Mouse (Mus musculus) NIH3T3 (cell line): ENCODE measurements around the gene Cxcl14.
A peak's percentile ranks its signal among the peaks of the same experiment; 100 is the strongest.

ENCODE experiments used
- DNase-seq: peaks from one replicate; pipeline ENCODE4 v3.0.0-alpha.2; 2012; ENCODE audit warnings: low read depth

Cxcl14 gene

DNA sequence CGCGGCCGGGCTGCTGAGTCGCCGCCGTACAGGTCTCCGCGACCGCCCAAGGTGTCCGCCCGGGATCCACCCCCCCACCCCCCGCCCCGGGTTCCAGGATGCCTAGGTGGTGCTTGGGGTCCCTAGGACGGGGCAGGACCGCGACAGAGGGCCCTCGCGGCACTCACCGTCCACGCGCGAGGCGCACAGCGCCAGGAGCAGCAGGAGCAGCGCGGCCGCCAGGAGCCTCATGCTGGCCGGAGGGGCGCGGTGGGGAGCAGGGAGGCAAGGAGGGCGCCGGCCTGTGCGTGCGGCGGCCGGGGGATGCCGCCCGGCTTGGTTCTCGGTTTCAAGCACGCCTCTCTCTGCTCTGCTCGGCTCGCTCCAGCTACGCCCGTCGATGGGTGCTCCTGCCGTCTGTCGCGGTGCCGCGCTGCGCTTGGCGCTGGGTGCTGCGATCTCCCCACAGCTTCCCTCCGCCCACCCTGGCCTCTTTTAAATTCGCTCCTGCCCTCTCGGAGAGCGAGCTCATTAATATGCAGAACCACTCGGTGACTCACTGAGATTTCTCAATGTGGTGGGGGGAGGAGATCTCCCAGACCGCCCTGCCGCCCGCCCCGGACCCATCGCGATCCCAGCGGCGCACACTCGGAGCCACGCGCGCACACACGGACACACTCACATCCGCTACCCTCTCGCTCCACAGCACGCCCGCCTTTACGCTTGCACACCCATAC lies at the start of gene Cxcl14:
Gene Cxcl14, minus strand, starts transcription at position 609 of the 716 bp plus-strand sequence.
- DNase-seq: no peak

GRCm38 (mm10) chr13:56344355-56344754 lies 48.0 kb upstream of the Cxcl14 start:
- no peak for DNase-seq

DNA sequence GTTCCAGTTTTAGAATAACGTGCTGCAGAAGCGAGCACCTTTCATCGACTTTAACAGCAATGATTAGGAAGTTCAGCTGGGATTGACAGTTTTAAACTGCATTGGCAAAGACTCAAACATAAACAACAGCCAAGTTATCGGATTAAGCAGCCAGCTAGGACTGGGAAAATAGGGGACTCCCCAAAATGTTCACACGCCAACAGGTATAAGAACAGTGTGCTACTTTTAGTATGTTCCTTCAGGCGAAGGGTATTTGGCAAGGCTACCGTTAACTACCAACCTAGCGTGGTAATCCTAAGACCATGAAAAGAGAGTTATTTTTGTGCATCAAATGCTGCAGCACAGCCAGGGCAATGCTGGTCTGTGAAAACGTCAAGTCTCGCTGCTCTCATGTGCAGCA lies 46.1 kb upstream of the Cxcl14 start:
- no peak for DNase-seq

DNA sequence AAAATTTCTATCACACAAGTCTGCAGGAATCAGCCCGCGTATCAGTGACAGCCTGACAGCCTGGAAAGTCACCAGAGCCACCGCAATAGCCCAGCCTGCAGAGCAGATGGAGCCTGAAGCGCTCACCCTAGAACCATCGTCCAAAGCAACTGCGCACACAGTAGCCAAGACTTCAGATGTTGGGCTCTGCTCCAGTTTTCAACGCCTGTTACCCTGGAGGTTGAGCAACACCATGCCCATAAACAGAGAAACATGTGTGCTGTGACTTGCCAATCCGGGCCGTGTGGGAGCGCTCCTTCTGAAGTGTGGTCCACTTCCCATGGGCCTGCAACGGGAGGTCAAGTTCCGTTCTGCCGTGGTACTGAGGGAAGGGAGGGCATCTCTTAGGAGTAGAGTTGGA lies 44.2 kb upstream of the Cxcl14 start:
- peak; percentile 5 for DNase-seq

GRCm38 (mm10) chr13:56339816-56340215 lies 43.5 kb upstream of the Cxcl14 start:
- no peak for DNase-seq

DNA sequence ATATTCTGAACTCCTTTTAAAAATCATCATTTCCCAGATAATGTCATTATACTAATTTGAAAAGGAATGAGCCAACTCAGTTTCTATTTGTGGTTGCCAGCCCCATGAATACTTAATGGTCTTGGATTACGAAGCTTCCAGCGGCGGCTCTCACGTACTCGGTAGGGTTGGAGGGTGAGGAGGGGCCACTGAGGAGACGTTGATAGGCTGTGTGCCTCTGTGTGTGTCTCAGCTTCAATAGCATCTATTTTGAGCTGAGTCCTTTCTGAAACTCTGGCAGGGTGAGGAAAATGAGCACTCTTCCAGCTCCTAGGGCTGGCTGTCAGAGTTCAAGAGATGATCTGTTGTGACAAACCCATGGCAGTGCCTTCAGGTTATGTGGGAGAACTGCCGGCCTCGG lies 40.6 kb upstream of the Cxcl14 start:
- DNase-seq: no peak

GRCm38 (mm10) chr13:56334802-56335690 lies 38.7 kb upstream of the Cxcl14 start:
- no peak for DNase-seq

- no peak for DNase-seq
These were observed 37.9 kb upstream of the Cxcl14 start for GRCm38 (mm10) chr13:56334236-56334635.

DNA sequence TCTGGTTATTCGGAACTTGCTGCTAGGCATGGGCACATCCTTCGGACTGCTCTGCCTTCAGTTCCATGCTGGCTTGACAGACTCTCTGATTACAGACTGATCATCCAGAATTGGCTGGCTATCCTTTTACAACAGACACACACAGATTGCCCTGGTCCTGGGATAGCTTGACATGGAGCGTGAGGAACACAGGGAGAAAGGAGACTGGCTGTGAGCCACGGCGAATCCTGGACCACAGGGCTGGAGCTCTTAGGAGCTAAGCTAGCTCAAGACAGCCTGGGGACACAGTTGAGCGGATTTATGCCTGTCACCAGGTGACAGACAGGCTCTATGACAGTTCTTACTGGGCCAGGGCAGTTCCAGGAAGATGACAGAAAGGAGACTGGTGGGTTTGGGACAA lies 36.0 kb upstream of the Cxcl14 start:
- no peak for DNase-seq

- no peak for DNase-seq
These were observed 34.5 kb upstream of the Cxcl14 start for GRCm38 (mm10) chr13:56330603-56331455.

GRCm38 (mm10) chr13:56329769-56330168 lies 33.4 kb upstream of the Cxcl14 start:
- DNase-seq: no peak

DNA sequence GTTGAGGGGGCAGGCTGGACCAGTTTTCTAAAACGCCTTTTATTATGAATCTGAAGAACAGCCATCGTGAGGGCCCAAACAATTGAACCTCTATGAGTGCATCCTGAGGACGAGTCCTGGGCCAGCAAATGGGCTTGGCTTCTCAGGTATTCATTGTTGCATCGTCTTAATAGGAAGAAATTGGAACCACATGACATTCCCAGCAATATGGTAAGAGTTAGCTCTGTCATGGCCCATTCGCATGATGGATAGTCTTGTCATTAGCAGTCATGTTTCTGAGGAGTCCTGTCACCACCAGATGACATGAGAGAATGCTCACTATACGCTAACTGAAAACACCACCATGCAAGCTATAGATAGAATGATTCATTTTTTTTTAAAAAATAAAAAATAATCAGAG lies 32.8 kb upstream of the Cxcl14 start:
- no peak for DNase-seq

- DNase-seq: no peak
These were observed 31.4 kb upstream of the Cxcl14 start for GRCm38 (mm10) chr13:56327779-56328178.

GRCm38 (mm10) chr13:56321635-56322034 lies 25.3 kb upstream of the Cxcl14 start:
- no peak for DNase-seq

DNA sequence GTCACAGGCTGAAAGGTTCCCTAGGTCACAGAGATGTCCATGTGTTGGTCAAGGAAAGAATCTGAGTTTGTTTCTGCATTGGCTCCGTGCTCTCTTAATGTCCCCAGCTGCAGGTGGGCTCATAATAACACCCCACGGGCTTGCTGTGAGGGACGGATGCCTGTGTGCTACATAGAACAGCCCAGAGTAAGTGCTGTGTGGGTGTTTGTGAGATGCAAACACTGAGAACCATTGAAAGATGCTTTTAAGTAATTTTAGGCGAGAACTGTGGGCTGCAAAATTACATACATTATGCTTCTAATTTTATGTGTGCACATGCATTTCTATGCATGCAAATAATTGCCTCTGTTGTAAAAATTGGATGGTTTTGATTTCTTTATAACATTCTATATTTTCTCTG lies 20.6 kb upstream of the Cxcl14 start:
- DNase-seq: no peak

DNA sequence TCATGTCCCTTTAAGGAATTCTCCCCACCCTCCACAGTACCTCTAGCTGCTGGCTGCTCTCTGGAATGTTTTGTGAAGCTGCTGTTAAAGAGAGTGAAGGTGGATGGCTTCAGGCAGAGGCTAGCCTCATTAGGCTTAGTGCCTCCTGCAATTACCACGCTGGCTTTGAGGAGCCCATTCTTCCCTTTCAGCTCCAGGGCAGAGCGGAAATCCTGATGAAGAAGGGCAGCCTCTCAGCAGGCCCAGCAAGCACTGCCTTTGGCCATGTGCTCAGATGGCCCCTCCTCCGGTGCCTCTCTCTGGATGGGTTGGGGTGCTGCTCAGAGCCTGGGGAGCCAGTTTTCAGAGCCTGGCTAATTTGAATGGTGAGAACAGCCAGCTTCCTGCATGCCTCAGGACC lies 18.9 kb upstream of the Cxcl14 start:
- no peak for DNase-seq

- DNase-seq: no peak
These were observed 8.7 kb upstream of the Cxcl14 start for GRCm38 (mm10) chr13:56305058-56305457.

DNA sequence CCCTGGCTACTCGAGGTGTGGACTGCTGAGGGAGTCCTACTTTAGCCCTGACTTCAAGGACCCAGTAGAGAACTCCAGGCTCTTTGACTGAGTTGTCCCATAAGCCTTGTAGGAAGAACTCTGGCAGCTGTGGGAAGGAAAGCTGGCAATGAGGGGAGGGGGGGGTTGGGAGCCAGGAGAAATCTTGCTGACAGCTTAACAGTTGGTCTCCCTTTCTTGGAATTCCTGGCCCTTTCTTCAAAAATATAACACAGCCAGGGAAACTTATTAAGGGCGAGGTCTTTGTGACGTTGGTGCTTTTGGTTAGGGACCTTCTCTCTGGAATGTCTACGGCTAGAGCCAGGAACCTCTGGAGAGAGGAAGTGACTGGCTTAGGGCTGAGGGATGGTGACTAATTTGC lies 8.1 kb upstream of the Cxcl14 start:
- no peak for DNase-seq

- no peak for DNase-seq
These were observed 3.0 kb upstream of the Cxcl14 start for GRCm38 (mm10) chr13:56299336-56299735.

DNA sequence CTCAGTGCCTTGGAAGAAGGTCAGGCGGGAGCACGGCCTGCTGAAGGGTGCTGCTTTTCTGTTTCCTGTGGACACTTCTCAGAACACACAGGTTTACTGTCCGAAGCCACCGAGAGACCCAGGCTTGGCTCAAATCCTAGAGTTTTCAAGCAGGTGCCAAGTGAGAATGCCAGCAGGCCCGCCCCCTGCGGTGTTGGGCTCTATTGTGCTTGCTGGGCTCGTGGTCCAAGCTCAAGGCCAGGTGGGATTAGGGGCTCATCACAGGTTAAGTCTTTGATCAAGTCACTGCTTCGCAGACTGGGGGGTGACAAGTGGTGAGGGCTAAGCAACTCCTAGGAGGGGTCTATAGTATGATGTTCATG lies 289 bp upstream of the Cxcl14 start:
- no peak for DNase-seq

- no peak for DNase-seq
These were observed 787 bp downstream of the Cxcl14 start for GRCm38 (mm10) chr13:56295586-56295942.

GRCm38 (mm10) chr13:56294908-56295307 lies 1.4 kb downstream of the Cxcl14 start:
- DNase-seq: no peak

DNA sequence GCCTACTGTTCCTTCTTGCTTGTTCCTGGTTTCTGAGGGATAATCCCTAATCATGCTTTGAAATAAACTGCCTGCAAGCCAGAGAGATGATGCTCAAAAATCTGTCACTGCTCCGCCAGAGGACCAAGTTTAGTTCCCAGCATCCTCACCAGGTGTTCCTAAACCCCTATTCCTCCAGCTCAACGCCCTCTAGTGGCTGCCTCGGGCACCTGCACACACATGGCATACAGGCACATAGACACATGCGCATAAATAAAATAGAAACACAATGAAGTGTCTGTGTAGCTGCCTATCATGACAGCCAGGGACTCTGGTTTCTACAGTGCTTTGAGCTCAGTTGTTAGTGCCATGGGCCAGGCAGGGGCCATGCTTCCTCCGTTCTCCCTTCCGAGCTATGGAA lies 6.4 kb downstream of the Cxcl14 start:
- DNase-seq: no peak
